20 mouse cellular contexts compared by ENCODE assay signal in genomic region chr12:80983695-80984094, GRCm38 (mm10). TPM values are rescaled to one million over a fixed set of nuclear protein-coding genes. Genes with fewer than 3 reads are reported as not detected.
DNase-seq lines count a peak whose midpoint lies in the region; ATAC-seq and TF ChIP-seq lines count a peak whose summit lies in the region.
"Had no signal": no experiment of that assay in that cellular context is flagged by ENCODE, and none has a peak within 500 bp of the region (broad histone marks: within the 10 kb centered on the region; RNA-seq: fewer than 3 reads in every experiment).

No protein-coding gene starts in this region.

- 85% methylated on average over 9 of the region's 9 CpGs for WGBS in forebrain, embryonic 11.5 days
- 58% methylated on average over 9 of the region's 9 CpGs for WGBS in forebrain, postnatal 0 days
- 65% methylated on average over 9 of the region's 9 CpGs for WGBS in kidney, embryonic 16.5 days

- peak; percentile 37 for DNase-seq in forebrain, embryonic 11.5 days (ENCODE audit: low spot score)
- no peak for DNase-seq in forebrain, postnatal 0 days
- peak; percentile 48 for DNase-seq in retina, postnatal 1 day
- DNase-seq in retina, embryonic 14.5 days (ENCODE audit: low spot score), result no peak
- peak; percentile 20 for DNase-seq in cerebellum, adult 9-11 months
- DNase-seq in right cerebral cortex, adult 18-20 months, result no peak
- DNase-seq: liver, embryonic 13.5 days had no signal

- no peak for ATAC-seq in forebrain, embryonic 11.5 days (replicated peaks; ENCODE audit: low FRiP score)
- ATAC-seq in forebrain, postnatal 0 days, result no peak
- ATAC-seq in megakaryocyte progenitor cell, adult 5-6 weeks (replicated peaks; ENCODE audit: poor library complexity), result 0 out of 2 replicates have a peak, but pooled peaks have one; percentile 39
- no peak for ATAC-seq in kidney, embryonic 16.5 days (ENCODE audit: low FRiP score, low TSS enrichment)
- ATAC-seq: forebrain, embryonic 16.5 days; intestine, embryonic 16.5 days; midbrain, embryonic 16.5 days had no signal

- H3K4me2 ChIP-seq in forebrain, embryonic 11.5 days (ENCODE audit: low read depth, low read length, severe bottlenecking), result no peak overlapping the region
- no peak overlapping the region for H3K4me2 ChIP-seq in forebrain, postnatal 0 days (ENCODE audit: low read depth)
- H3K4me2 ChIP-seq in kidney, embryonic 16.5 days (replicated peaks; ENCODE audit: low read depth, low read length), result no peak overlapping the region
- H3K4me2 ChIP-seq: heart, embryonic 15.5 days; kidney, embryonic 15.5 days; liver, embryonic 13.5 days had no signal

- no peaks in the 10 kb centered on the region for H3K4me1 ChIP-seq in forebrain, embryonic 11.5 days (replicated peaks; ENCODE audit: control insufficient read depth, insufficient read depth, low read length)
- H3K4me1 ChIP-seq in forebrain, postnatal 0 days (ENCODE audit: insufficient read depth), result no peaks in the 10 kb centered on the region
- no peaks in the 10 kb centered on the region for H3K4me1 ChIP-seq in kidney, embryonic 16.5 days (ENCODE audit: insufficient read depth, low read length)
- H3K4me1 ChIP-seq: heart, embryonic 15.5 days; hindbrain, embryonic 10.5 days; kidney, embryonic 15.5 days; limb, embryonic 10.5 days; liver, embryonic 13.5 days; megakaryocyte, embryonic 14.5 days had no signal

- no peaks in the 10 kb centered on the region for H3K36me3 ChIP-seq in forebrain, embryonic 11.5 days (ENCODE audit: control insufficient read depth, insufficient read depth, low read length)
- no peaks in the 10 kb centered on the region for H3K36me3 ChIP-seq in forebrain, postnatal 0 days (ENCODE audit: insufficient read depth)
- no peaks in the 10 kb centered on the region for H3K36me3 ChIP-seq in kidney, embryonic 16.5 days (ENCODE audit: insufficient read depth, low read length)
- H3K36me3 ChIP-seq: heart, embryonic 15.5 days; hindbrain, embryonic 10.5 days; kidney, embryonic 15.5 days; limb, embryonic 10.5 days; liver, embryonic 13.5 days had no signal

- no peaks in the 10 kb centered on the region for H3K9me3 ChIP-seq in forebrain, embryonic 11.5 days (ENCODE audit: control insufficient read depth, low read length)
- no peaks in the 10 kb centered on the region for H3K9me3 ChIP-seq in forebrain, postnatal 0 days (ENCODE audit: low read length)
- H3K9me3 ChIP-seq in kidney, embryonic 16.5 days (ENCODE audit: low read length), result no peaks in the 10 kb centered on the region
- H3K9me3 ChIP-seq: heart, embryonic 15.5 days; kidney, embryonic 15.5 days; limb, embryonic 10.5 days; liver, embryonic 13.5 days; megakaryocyte, embryonic 14.5 days had no signal

- H3K4me3 ChIP-seq in forebrain, embryonic 11.5 days (ENCODE audit: low read depth, low read length), result no peak overlapping the region
- no peak overlapping the region for H3K4me3 ChIP-seq in forebrain, postnatal 0 days (ENCODE audit: low read depth, low read length)
- H3K4me3 ChIP-seq in kidney, embryonic 16.5 days (ENCODE audit: low read length), result no peak overlapping the region
- H3K4me3 ChIP-seq: heart, embryonic 15.5 days; hindbrain, embryonic 10.5 days; kidney, embryonic 15.5 days; limb, embryonic 10.5 days; liver, embryonic 13.5 days; megakaryocyte, embryonic 14.5 days had no signal

- no peaks in the 10 kb centered on the region for H3K27me3 ChIP-seq in forebrain, embryonic 11.5 days (ENCODE audit: control insufficient read depth, insufficient read depth, low read length)
- no peaks in the 10 kb centered on the region for H3K27me3 ChIP-seq in forebrain, postnatal 0 days (ENCODE audit: insufficient read depth, low read length)
- no peaks in the 10 kb centered on the region; the same call in 1 of the 2 replicates for H3K27me3 ChIP-seq in kidney, embryonic 16.5 days (ENCODE audit: insufficient read depth, low read length)
- H3K27me3 ChIP-seq: heart, embryonic 15.5 days; liver, embryonic 13.5 days had no signal

- H3K9ac ChIP-seq in forebrain, embryonic 11.5 days (ENCODE audit: low read length), result no peak overlapping the region
- H3K9ac ChIP-seq in forebrain, postnatal 0 days, result no peak overlapping the region
- H3K9ac ChIP-seq in kidney, embryonic 16.5 days (replicated peaks; ENCODE audit: low read length), result no peak overlapping the region
- H3K9ac ChIP-seq: heart, embryonic 15.5 days; kidney, embryonic 15.5 days; liver, embryonic 13.5 days had no signal

- no peak for TF ChIP-seq CTCF in forebrain, postnatal 0 days (IDR thresholded peaks at IDR 0.05; ENCODE audit: low read depth)

- H3K27ac ChIP-seq in forebrain, embryonic 11.5 days (ENCODE audit: low read depth, low read length), result no peak overlapping the region
- H3K27ac ChIP-seq in forebrain, postnatal 0 days (ENCODE audit: low read depth, low read length), result no peak overlapping the region
- H3K27ac ChIP-seq in kidney, embryonic 16.5 days (ENCODE audit: low read length), result no peak overlapping the region
- H3K27ac ChIP-seq: heart, embryonic 15.5 days; hindbrain, embryonic 10.5 days; kidney, embryonic 15.5 days; limb, embryonic 10.5 days; liver, embryonic 13.5 days had no signal

RNA-seq across cellular contexts. Expression of gene Slc10a1, which starts 15.2 kb away (rescaled TPM):
- polyA plus RNA-seq in forebrain, embryonic 11.5 days (2014; fragmentation: Nextera tagmentation; extraction: Ambion mirVana), result 0.63 and 0.67 TPM in 2 replicates
- total RNA-seq in forebrain, postnatal 0 days (2014; rRNA removed), result not detected in 2 replicates
- polyA plus RNA-seq in forebrain, postnatal 0 days (2015; fragmentation: Nextera tagmentation; extraction: Ambion mirVana), result not detected in 2 replicates
- not detected in 2 replicates for total RNA-seq in megakaryocyte progenitor cell, adult 5-6 weeks (2015)
- not detected in 2 replicates for total RNA-seq in megakaryocyte progenitor cell, adult 5-6 weeks (2017)
- polyA plus RNA-seq in kidney, embryonic 16.5 days (2015; fragmentation: Nextera tagmentation; extraction: Ambion mirVana), result 0.82 and 1.2 TPM in 2 replicates
- total RNA-seq: layer of hippocampus, postnatal 25 days had no signal
- polyA plus RNA-seq: gonadal fat pad, adult 2 months; urinary bladder, adult 2 months had no signal

RNA-seq across cellular contexts. Expression of gene Srsf5, which starts 38.4 kb away (rescaled TPM):
- 436 and 461 TPM in 2 replicates for polyA plus RNA-seq in forebrain, embryonic 11.5 days (2014; fragmentation: Nextera tagmentation; extraction: Ambion mirVana)
- total RNA-seq in forebrain, postnatal 0 days (2014; rRNA removed), result 344 and 488 TPM in 2 replicates
- 488 and 529 TPM in 2 replicates for polyA plus RNA-seq in forebrain, postnatal 0 days (2015; fragmentation: Nextera tagmentation; extraction: Ambion mirVana)
- 254 and 283 TPM in 2 replicates for total RNA-seq in megakaryocyte progenitor cell, adult 5-6 weeks (2015)
- 684 and 913 TPM in 2 replicates for total RNA-seq in megakaryocyte progenitor cell, adult 5-6 weeks (2017)
- polyA plus RNA-seq in kidney, embryonic 16.5 days (2015; fragmentation: Nextera tagmentation; extraction: Ambion mirVana), result 513 and 576 TPM in 2 replicates

RNA-seq across cellular contexts. Expression of gene Smoc1, which starts 42.9 kb away (rescaled TPM):
- polyA plus RNA-seq in forebrain, embryonic 11.5 days (2014; fragmentation: Nextera tagmentation; extraction: Ambion mirVana), result 6.7 and 6.8 TPM in 2 replicates
- 9.5 and 16.9 TPM in 2 replicates for total RNA-seq in forebrain, postnatal 0 days (2014; rRNA removed)
- polyA plus RNA-seq in forebrain, postnatal 0 days (2015; fragmentation: Nextera tagmentation; extraction: Ambion mirVana), result 7.9 and 12.3 TPM in 2 replicates
- total RNA-seq in megakaryocyte progenitor cell, adult 5-6 weeks (2015), result 0.54 and 0.83 TPM in 2 replicates
- 1.6 and 1.7 TPM in 2 replicates for total RNA-seq in megakaryocyte progenitor cell, adult 5-6 weeks (2017)
- polyA plus RNA-seq in kidney, embryonic 16.5 days (2015; fragmentation: Nextera tagmentation; extraction: Ambion mirVana), result 1.6 and 2.1 TPM in 2 replicates

Comparison
In these comparisons a context has a peak if more than half of its experiments do, and no peak if none do; other contexts are left out.
1. DNase-seq: peak in forebrain, embryonic 11.5 days (single experiment), retina, postnatal 1 day (single experiment) and cerebellum, adult 9-11 months (single experiment); none in forebrain, postnatal 0 days (single experiment), retina, embryonic 14.5 days (single experiment) and right cerebral cortex, adult 18-20 months (single experiment).